Mouse (Mus musculus): ENCODE measurements around the gene Ly6g6c.

- no peak for TF ChIP-seq TAL1 (IDR thresholded peaks at IDR 0.05; ENCODE audit: low read length)
- TF ChIP-seq GATA1 (IDR thresholded peaks at IDR 0.05; ENCODE audit: low read length): no peak
Measured at GRCm38 (mm10) chr17:35055691-35056495, 9.3 kb upstream of the Ly6g6c start.

Measured in erythroblast, embryonic 14.5 days (primary cell).